Mouse (Mus musculus) limb, embryonic 12.5 days (tissue): ENCODE results near the gene Ndufb4. TPM values are rescaled to one million over a fixed set of nuclear protein-coding genes. Genes with fewer than 3 reads are reported as not detected.

Experiments used
- ATAC-seq: fragments of 200-750 bp; cut with Nextera tagmentation; 2 replicates; pipeline ENCODE4 v1.8.0; 2017; ENCODE audit warnings: low read depth, moderate TSS enrichment; ENCODE audit not compliant: insufficient number of reproducible peaks, insufficient read depth, low FRiP score, low TSS enrichment
- H3K27ac ChIP-seq: fragments of 300-500 bp; sonication (generic); 2 replicates; pipeline ENCODE4 v1.5.1; 2016; ENCODE audit warnings: mild to moderate bottlenecking, moderate library complexity
- H3K27me3 ChIP-seq: fragments of 300-500 bp; sonication (generic); 2 replicates; pipeline ENCODE4 v1.6.1; 2016; ENCODE audit warnings: mild to moderate bottlenecking, moderate library complexity
- H3K36me3 ChIP-seq: fragments of 300-500 bp; sonication (generic); 2 replicates; pipeline ENCODE4 v1.6.1; 2016; ENCODE audit warnings: mild to moderate bottlenecking, moderate library complexity
- H3K4me1 ChIP-seq: fragments of 300-500 bp; sonication (generic); replicated peaks from 2 replicates; pipeline ENCODE4 v1.6.1; 2016
- H3K4me2 ChIP-seq: fragments of 300-500 bp; sonication (generic); 2 replicates; pipeline ENCODE4 v1.6.1; 2016; ENCODE audit warnings: mild to moderate bottlenecking, moderate library complexity
- H3K4me3 ChIP-seq: fragments of 300-500 bp; sonication (generic); replicated peaks from 2 replicates; pipeline ENCODE4 v1.5.1; 2016; ENCODE audit warnings: mild to moderate bottlenecking
- H3K9ac ChIP-seq: fragments of 300-500 bp; sonication (generic); replicated peaks from 2 replicates; pipeline ENCODE4 v1.6.1; 2016; ENCODE audit warnings: mild to moderate bottlenecking, moderate library complexity
- H3K9me3 ChIP-seq: fragments of 300-500 bp; sonication (generic); 2 replicates; pipeline ENCODE4 v1.6.1; 2016; ENCODE audit warnings: mild to moderate bottlenecking, moderate library complexity
- WGBS: fragments of 180-500 bp; shearing (Covaris S2); methylation state at CpG from one replicate; pipeline ENCODE4 v1.1.7; 2016; 5-methylcytosine and 5-hydroxymethylcytosine counted together
- polyA plus RNA-seq: library from polyadenylated mRNA; unstranded; fragments of >200 nt; fragmentation: Nextera tagmentation; extraction: Ambion mirVana; gene quantifications from 2 replicates; pipeline ENCODE4 v1.2.1, GENCODE M21; 2016

Gene Ndufb4
- polyA plus RNA-seq, 1 experiment from 2014 or later, result 74.0 TPM

GRCm38 (mm10) chr16:37610333-37610732 lies 43.9 kb downstream of the Ndufb4 start:
- Histone ChIP-seq H3K9ac (no peak overlapping the region), H3K4me1 (peaks cover 9% of the 10 kb centered on the region), H3K4me2 (no peak overlapping the region), H3K9me3 (no peaks in the 10 kb centered on the region), H3K36me3 (no peaks in the 10 kb centered on the region), H3K27me3 (no peaks in the 10 kb centered on the region), H3K27ac (no peak overlapping the region), H3K4me3 (no peak overlapping the region)
- no peak for ATAC-seq
- 77% methylated on average over 8 of the region's 8 CpGs for WGBS

- ATAC-seq, result no peak
- Histone ChIP-seq H3K27ac (no peak overlapping the region), H3K9ac (no peak overlapping the region), H3K4me3 (no peak overlapping the region), H3K27me3 (no peaks in the 10 kb centered on the region), H3K4me2 (no peak overlapping the region), H3K36me3 (no peaks in the 10 kb centered on the region), H3K9me3 (no peaks in the 10 kb centered on the region), H3K4me1 (no peaks in the 10 kb centered on the region)
- 93% methylated on average over 6 of the region's 6 CpGs for WGBS
Observed at GRCm38 (mm10) chr16:37604243-37604642, 50.0 kb downstream of the Ndufb4 start.

DNA sequence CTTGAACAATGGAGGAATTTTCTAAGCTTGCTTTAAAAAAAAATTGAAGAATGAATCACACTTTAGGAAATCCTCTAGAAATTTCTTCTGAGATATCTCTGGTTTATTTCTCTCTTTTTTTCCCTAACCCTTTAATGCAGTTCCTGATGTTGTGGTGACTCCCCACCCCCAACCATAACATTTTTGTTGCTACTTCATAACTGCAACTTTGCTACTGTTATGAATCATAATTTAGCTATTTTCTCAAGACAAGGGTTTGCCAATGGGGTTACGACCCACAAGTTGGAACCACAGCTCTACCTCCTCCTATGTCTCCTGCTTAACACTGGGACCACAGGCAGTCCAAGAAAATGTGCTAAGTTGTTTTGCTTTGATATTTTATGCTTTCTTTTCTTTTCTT lies 50.8 kb downstream of the Ndufb4 start:
- no peak for ATAC-seq
- no peaks in the 10 kb centered on the region for H3K27me3 ChIP-seq
- WGBS, result 90% methylated on average over 1 of the region's 1 CpGs

DNA sequence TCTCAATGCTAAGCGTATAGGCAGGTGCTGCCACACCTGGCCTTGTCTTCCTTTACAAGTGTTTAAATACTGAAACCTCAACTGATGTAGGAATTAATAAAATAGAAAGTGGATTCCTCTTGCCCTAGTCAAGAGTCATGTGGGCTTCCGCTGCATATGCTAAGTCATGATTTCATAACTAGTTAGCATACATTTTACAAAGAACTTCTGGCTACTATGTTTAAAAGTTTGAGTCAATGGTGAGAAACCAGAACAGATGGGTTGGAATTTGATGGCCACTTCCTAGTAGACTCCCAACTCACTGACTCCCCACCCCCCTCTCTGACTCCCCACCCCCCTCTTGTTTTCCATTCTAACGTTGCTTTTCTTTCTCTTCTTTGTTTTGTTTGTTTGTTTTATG lies 54.9 kb downstream of the Ndufb4 start:
- 76% methylated on average over 3 of the region's 3 CpGs for WGBS
- H3K27me3 ChIP-seq, result no peaks in the 10 kb centered on the region
- no peaks in the 10 kb centered on the region for H3K9me3 ChIP-seq
- H3K4me1 ChIP-seq, result peaks cover 8% of the 10 kb centered on the region
- ATAC-seq, result no peak
- no peak overlapping the region for H3K27ac ChIP-seq
- H3K4me2 ChIP-seq, result no peak overlapping the region
- H3K9ac ChIP-seq, result no peak overlapping the region
- no peaks in the 10 kb centered on the region for H3K36me3 ChIP-seq
- H3K4me3 ChIP-seq, result no peak overlapping the region

More for the DNA sequence above, 50.8 kb downstream of the Ndufb4 start:
- H3K9ac ChIP-seq, result no peak overlapping the region
- no peak overlapping the region for H3K4me2 ChIP-seq
- H3K36me3 ChIP-seq, result no peaks in the 10 kb centered on the region
- peaks cover 4% of the 10 kb centered on the region for H3K4me1 ChIP-seq
- H3K4me3 ChIP-seq, result no peak overlapping the region
- H3K27ac ChIP-seq, result no peak overlapping the region
- H3K9me3 ChIP-seq, result no peaks in the 10 kb centered on the region

GRCm38 (mm10) chr16:37598463-37598862 lies 55.8 kb downstream of the Ndufb4 start:
- no peak overlapping the region for H3K4me2 ChIP-seq
- WGBS, result 41% methylated on average over 7 of the region's 7 CpGs
- ATAC-seq, result no peak
- H3K27me3 ChIP-seq, result no peaks in the 10 kb centered on the region
- peaks cover 8% of the 10 kb centered on the region for H3K4me1 ChIP-seq
- no peak overlapping the region for H3K4me3 ChIP-seq
- no peaks in the 10 kb centered on the region for H3K9me3 ChIP-seq
- no peak overlapping the region for H3K9ac ChIP-seq
- no peak overlapping the region for H3K27ac ChIP-seq
- H3K36me3 ChIP-seq, result no peaks in the 10 kb centered on the region

- Histone ChIP-seq H3K27me3 (no peaks in the 10 kb centered on the region), H3K9me3 (no peaks in the 10 kb centered on the region), H3K4me1 (peaks cover 8% of the 10 kb centered on the region), H3K27ac (no peak overlapping the region), H3K36me3 (no peaks in the 10 kb centered on the region), H3K4me2 (no peak overlapping the region), H3K9ac (no peak overlapping the region), H3K4me3 (no peak overlapping the region)
- 74% methylated on average over 5 of the region's 5 CpGs for WGBS
- no peak for ATAC-seq
Observed at GRCm38 (mm10) chr16:37597412-37597811, 56.8 kb downstream of the Ndufb4 start.

Other genes starting within 250 kb of the Ndufb4 start
- gene Gtf2e1, start 114.7 kb downstream of the Ndufb4 start, polyA plus RNA-seq, result 36.9 and 38.8 TPM in 2 replicates
- gene Rabl3, start 114.6 kb downstream of the Ndufb4 start, polyA plus RNA-seq, result 33.9 and 36.2 TPM in 2 replicates
- gene Hgd, start 74.3 kb downstream of the Ndufb4 start, polyA plus RNA-seq, result 0.17 and 0.36 TPM in 2 replicates
- gene Fstl1, start 122.4 kb upstream of the Ndufb4 start, polyA plus RNA-seq, result 385 and 432 TPM in 2 replicates
- 0.19 TPM in 2 replicates for gene Gm36028, start 206.7 kb upstream of the Ndufb4 start, polyA plus RNA-seq
- gene Lrrc58, start 213.9 kb upstream of the Ndufb4 start, polyA plus RNA-seq, result 66.7 and 71.9 TPM in 2 replicates